In genomic region chr14:74519531-74519930, GRCm38 (mm10) we compare ENCODE assay signal across 13 mouse cellular contexts.
"Had no signal": no experiment of that assay in that cellular context is flagged by ENCODE, and none has a peak within 500 bp of the region (broad histone marks: within the 10 kb centered on the region; RNA-seq: fewer than 3 reads in every experiment).

No protein-coding gene starts in this region.

- DNase-seq: gastrocnemius, adult 2 months; gastrocnemius, postnatal 10 days; gastrocnemius, postnatal 25 days; heart, adult 18-20 months; heart, postnatal 10 days; heart, postnatal 4 days; kidney, adult 18-20 months; kidney, adult 8-10 months; kidney, postnatal 10 days; kidney, postnatal 25 days; kidney, postnatal 4 days; liver; liver, embryonic 13.5 days had no signal
